9 mouse cellular contexts compared by ENCODE assay signal in the genomic region with DNA sequence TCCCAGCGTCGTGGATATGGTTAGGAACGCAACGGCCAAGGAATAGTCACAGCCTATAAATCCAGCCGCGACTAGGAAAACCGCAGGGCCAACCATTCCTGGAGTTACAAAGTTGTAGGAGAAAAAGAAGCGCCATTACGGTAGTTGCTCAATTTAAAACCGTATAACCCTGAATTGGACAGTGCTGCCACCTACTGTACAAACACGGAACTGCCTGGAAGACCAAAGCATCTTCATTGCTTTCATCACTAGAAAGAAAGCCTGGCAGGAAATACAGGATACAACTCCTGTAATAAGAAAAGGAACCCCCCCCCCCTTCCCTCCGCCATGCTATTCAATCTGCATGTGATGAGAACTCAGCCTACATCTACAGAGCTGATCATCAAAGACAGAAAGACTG. TPM values are rescaled to one million over a fixed set of nuclear protein-coding genes. Genes with fewer than 3 reads are reported as not detected.
DNase-seq lines count a peak whose midpoint lies in the region; ATAC-seq lines count a peak whose summit lies in the region.
"Had no signal": no experiment of that assay in that cellular context is flagged by ENCODE, and none has a peak within 500 bp of the region (broad histone marks: within the 10 kb centered on the region; RNA-seq: fewer than 3 reads in every experiment).

No protein-coding gene starts in this region.

- no peaks in the 10 kb centered on the region for H3K9me3 ChIP-seq in embryonic facial prominence, embryonic 14.5 days (ENCODE audit: control insufficient read depth, low read length)

- intact Hi-C loops in heart, postnatal 25 days (cut with DNase I), result loop anchor here (2.0 kb wide), 2 partner anchors 76 to 194 kb away; no protein-coding TSS in a partner anchor

- 39% methylated on average over 12 of the region's 12 CpGs for WGBS in embryonic facial prominence, embryonic 14.5 days

- H3K9ac ChIP-seq in embryonic facial prominence, embryonic 14.5 days (ENCODE audit: low read depth, low read length), result no peak overlapping the region

- ATAC-seq in embryonic facial prominence, embryonic 14.5 days (ENCODE audit: low read depth), result 0 out of 2 replicates have a peak, but pooled peaks have one; percentile 12
- peak; percentile 97 for ATAC-seq in megakaryocyte progenitor cell, adult 5-6 weeks (replicated peaks; ENCODE audit: poor library complexity)

- peaks cover 33% of the 10 kb centered on the region for H3K36me3 ChIP-seq in embryonic facial prominence, embryonic 14.5 days (ENCODE audit: control insufficient read depth, insufficient read depth, low read length)

- H3K4me1 ChIP-seq in embryonic facial prominence, embryonic 14.5 days (ENCODE audit: control insufficient read depth, insufficient read depth, low read length), result no peaks in the 10 kb centered on the region

- H3K27ac ChIP-seq in embryonic facial prominence, embryonic 14.5 days (replicated peaks; ENCODE audit: low read depth, low read length), result no peak overlapping the region
- H3K27ac ChIP-seq: macrophage had no signal

- H3K4me3 ChIP-seq in embryonic facial prominence, embryonic 14.5 days (ENCODE audit: low read depth, low read length), result no peak overlapping the region

- no peaks in the 10 kb centered on the region for H3K27me3 ChIP-seq in embryonic facial prominence, embryonic 14.5 days (replicated peaks; ENCODE audit: control insufficient read depth, insufficient read depth, low read length)

- H3K4me2 ChIP-seq in embryonic facial prominence, embryonic 14.5 days (ENCODE audit: low read depth, low read length), result peak overlapping the region; percentile 19; the same call in 1 of the 2 replicates

- DNase-seq in ES-CJ7 (ENCODE audit: low read depth, low spot score), result peak; percentile 84
- peak; percentile 85 for DNase-seq in adrenal gland, postnatal 14 days
- peak; percentile 75 for DNase-seq in embryonic facial prominence, embryonic 14.5 days (ENCODE audit: low spot score)
- peak; percentile 13 for DNase-seq in heart, postnatal 25 days (ENCODE audit: low spot score)
- DNase-seq in layer of hippocampus, postnatal 14 days (ENCODE audit: low spot score in 2 of 2), result peak; percentile 78 to 83
- DNase-seq in right cerebral cortex, postnatal 25 days, result peak; percentile 69
- peak; percentile 56 to 79 for DNase-seq in urinary bladder, postnatal 4 days (ENCODE audit: low spot score in 2 of 2)

RNA-seq across cellular contexts. Expression of gene Slc17a5, which starts 34.9 kb away (rescaled TPM):
- 11.5 and 12.1 TPM in 2 replicates for total RNA-seq in adrenal gland, postnatal 14 days (2021)
- 13.1 and 15.4 TPM in 2 replicates for polyA plus RNA-seq in embryonic facial prominence, embryonic 14.5 days (2014; fragmentation: Nextera tagmentation; extraction: Ambion mirVana)
- total RNA-seq in heart, postnatal 25 days (2021), result 1 to 10 TPM; 5.2 to 6.0 TPM
- total RNA-seq in layer of hippocampus, postnatal 14 days (2021), result 10 to 100 TPM; 19.3 to 20.0 TPM
- 9.7 and 10.0 TPM in 2 replicates for total RNA-seq in megakaryocyte progenitor cell, adult 5-6 weeks (2015)
- 6.6 and 7.0 TPM in 2 replicates for total RNA-seq in megakaryocyte progenitor cell, adult 5-6 weeks (2017)

Comparison
In these comparisons a context has a peak if more than half of its experiments do, and no peak if none do; other contexts are left out.
1. DNase-seq: peak in every context shown above with its lines; median percentile 85 in adrenal gland, postnatal 14 days; 84 in ES-CJ7; 80 in layer of hippocampus, postnatal 14 days; 75 in embryonic facial prominence, embryonic 14.5 days; 69 in right cerebral cortex, postnatal 25 days; 68 in urinary bladder, postnatal 4 days; 13 in heart, postnatal 25 days.